Mouse (Mus musculus) G1E (cell line): ENCODE measurements around the gene Hormad2. TPM values are rescaled to one million over a fixed set of nuclear protein-coding genes. Genes with fewer than 3 reads are reported as not detected.

Source experiments
- ATAC-seq: 2 replicates; pipeline ENCODE4 v1.8.0; 2016; ENCODE audit warnings: mild to moderate bottlenecking; ENCODE audit not compliant: insufficient number of reproducible peaks, poor library complexity, low FRiP score, severe bottlenecking; ENCODE audit errors: extremely low read depth
- DNase-seq: peaks from one replicate; pipeline ENCODE4 v3.0.0; 2012; ENCODE audit warnings: low spot score
- H3K27me3 ChIP-seq: 2 replicates; pipeline ENCODE4 v1.6.1; 2012; ENCODE audit warnings: mild to moderate bottlenecking, low read length, inconsistent platforms; ENCODE audit not compliant: insufficient read depth
- H3K36me3 ChIP-seq: replicated peaks from 2 replicates; pipeline ENCODE3; 2012; ENCODE audit warnings: mild to moderate bottlenecking, inconsistent platforms
- H3K4me1 ChIP-seq: 2 replicates; pipeline ENCODE4 v1.6.1; 2012; ENCODE audit warnings: low read depth, low read length, inconsistent platforms, mixed read lengths; ENCODE audit not compliant: insufficient read depth
- H3K4me3 ChIP-seq: 2 replicates; pipeline ENCODE4 v1.5.1; 2012; ENCODE audit warnings: low read depth, mild to moderate bottlenecking, inconsistent platforms, low read length, moderate library complexity, mixed read lengths
- H3K9me3 ChIP-seq: replicated peaks from 2 replicates; pipeline ENCODE4 v1.6.1; 2012; ENCODE audit warnings: inconsistent platforms
- CTCF ChIP-seq: IDR thresholded peaks from 2 replicates; pipeline ENCODE4 v1.5.1; 2012; ENCODE audit warnings: low read depth, low read length, inconsistent platforms, mixed read lengths
- GATA1 ChIP-seq: IDR thresholded peaks from 2 replicates; pipeline ENCODE4 v1.6.1; 2012; ENCODE audit warnings: borderline replicate concordance, low read length, inconsistent platforms, mixed read lengths
- GATA2 ChIP-seq: IDR thresholded peaks from 2 replicates; pipeline ENCODE4 v1.6.1; 2012; ENCODE audit warnings: low read depth, low read length, inconsistent platforms, borderline replicate concordance
- POLR2AphosphoS5 ChIP-seq: IDR thresholded peaks from 2 replicates; pipeline ENCODE4 v1.6.1; 2012; ENCODE audit warnings: low read depth, low read length, inconsistent platforms; ENCODE audit not compliant: insufficient replicate concordance
- TAL1 ChIP-seq: conservative IDR thresholded peaks from 2 replicates; pipeline ENCODE4 v1.6.1; 2012; ENCODE audit warnings: low read depth, low read length, inconsistent platforms, mixed read lengths
- polyA plus RNA-seq: library from polyadenylated mRNA; stranded (reverse); fragments of >175 nt; gene quantifications from 2 replicates; pipeline ENCODE4 v1.2.3, GENCODE M21; 2012
- total RNA-seq, 2 experiments: library from RNA; stranded (forward) in 1 of 2; stranded (reverse) in 1 of 2; fragments of 200-1000 nt in 1 of 2; fragments of >200 nt in 1 of 2; fragmentation: Nextera tagmentation in 1 of 2; gene quantifications; 2 replicates each; pipeline ENCODE4 v1.2.3; 2014 to 2017

Gene Hormad2
- total and polyA plus RNA-seq, 3 experiments = 8.6 to 85.0 (median 24.6) TPM

DNA sequence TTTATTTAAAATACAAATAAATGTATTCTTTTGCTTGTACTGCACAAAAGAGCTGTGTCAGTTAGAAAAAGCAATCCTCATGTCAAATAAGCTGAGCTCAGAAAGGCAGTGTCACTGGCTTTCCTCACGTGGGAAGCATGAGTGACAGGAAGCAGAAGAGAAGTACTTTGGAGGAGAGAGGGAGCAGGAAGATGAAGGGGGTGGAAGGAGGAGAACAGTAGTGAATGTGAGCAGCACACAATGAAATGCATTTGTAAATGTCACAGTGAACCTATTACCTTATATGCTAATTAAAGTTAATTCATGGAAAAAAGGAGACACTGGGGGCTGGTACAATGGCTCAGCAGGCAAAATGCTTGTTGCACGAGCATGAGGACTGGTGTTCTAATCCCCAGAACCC, 52.9 kb downstream of the Hormad2 start:
- H3K36me3 ChIP-seq = peaks cover 36% of the 10 kb centered on the region
- H3K4me1 ChIP-seq = 0 out of 2 replicates have a peak, but pooled peaks cover 2% of the 10 kb centered on the region
- no peak overlapping the region for H3K4me3 ChIP-seq
- no peaks in the 10 kb centered on the region for H3K9me3 ChIP-seq
- TF ChIP-seq GATA2 (no peak), GATA1 (no peak), TAL1 (no peak), POLR2AphosphoS5 (no peak), CTCF (no peak)
- H3K27me3 ChIP-seq = no peaks in the 10 kb centered on the region; the same call in none of the 2 replicates
- DNase-seq (no peak), ATAC-seq (no peak)

DNA sequence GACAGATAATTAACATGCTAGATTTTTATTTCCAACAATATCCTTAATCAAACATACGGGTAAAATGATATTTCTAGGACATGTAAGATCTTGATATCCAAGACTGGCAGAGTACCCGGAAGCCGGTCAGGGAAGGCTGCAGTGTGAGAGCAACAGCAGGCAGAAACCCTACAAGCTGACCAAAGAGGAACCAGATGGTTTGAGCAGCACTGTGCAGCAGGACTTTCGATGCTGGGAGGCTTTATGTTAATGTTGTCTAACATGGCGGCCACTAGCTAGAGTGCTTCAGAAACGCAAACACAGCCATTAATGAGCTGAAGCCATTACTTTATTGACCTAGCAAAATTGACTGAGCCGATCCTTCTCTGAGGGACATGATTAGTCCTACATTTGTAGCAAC, 58.6 kb downstream of the Hormad2 start:
- ATAC-seq (no peak), DNase-seq (no peak)
- Histone ChIP-seq H3K4me1 (0 out of 2 replicates have a peak, but pooled peaks cover under 1% of the 10 kb centered on the region), H3K9me3 (no peaks in the 10 kb centered on the region), H3K4me3 (no peak overlapping the region), H3K36me3 (peaks cover 28% of the 10 kb centered on the region), H3K27me3 (peaks cover 3% of the 10 kb centered on the region; the same call in 1 of the 2 replicates)
- TF ChIP-seq GATA1 (no peak), GATA2 (no peak), POLR2AphosphoS5 (no peak), TAL1 (no peak)

- Histone ChIP-seq H3K4me1 (no peaks in the 10 kb centered on the region), H3K27me3 (peaks cover 3% of the 10 kb centered on the region; the same call in 1 of the 2 replicates), H3K4me3 (no peak overlapping the region), H3K9me3 (no peaks in the 10 kb centered on the region), H3K36me3 (peaks cover 29% of the 10 kb centered on the region)
- TF ChIP-seq POLR2AphosphoS5 (no peak), CTCF (no peak), GATA1 (no peak), GATA2 (no peak), TAL1 (no peak)
- ATAC-seq (no peak), DNase-seq (no peak)
Measured at GRCm38 (mm10) chr11:4379857-4380256, 61.0 kb downstream of the Hormad2 start.

- no peak for ATAC-seq
- Histone ChIP-seq H3K4me3 (no peak overlapping the region), H3K36me3 (peaks cover 13% of the 10 kb centered on the region), H3K4me1 (no peaks in the 10 kb centered on the region), H3K27me3 (no peaks in the 10 kb centered on the region), H3K9me3 (no peaks in the 10 kb centered on the region)
- TF ChIP-seq CTCF = no peak
- no peak for TF ChIP-seq GATA2
- TF ChIP-seq TAL1 = no peak
- no peak for TF ChIP-seq GATA1
- no peak for TF ChIP-seq POLR2AphosphoS5
- DNase-seq = no peak
Measured at GRCm38 (mm10) chr11:4366389-4366788, 74.5 kb downstream of the Hormad2 start.

GRCm38 (mm10) chr11:4355430-4355829, 85.5 kb downstream of the Hormad2 start:
- no peak overlapping the region for H3K4me3 ChIP-seq
- H3K27me3 ChIP-seq = peaks cover 12% of the 10 kb centered on the region
- peaks cover 22% of the 10 kb centered on the region for H3K36me3 ChIP-seq
- H3K9me3 ChIP-seq = 0 out of 2 replicates have a peak, but pooled peaks cover 1% of the 10 kb centered on the region
- TF ChIP-seq CTCF = no peak
- TF ChIP-seq GATA2 = no peak
- TF ChIP-seq POLR2AphosphoS5 = no peak
- no peak for TF ChIP-seq GATA1
- TF ChIP-seq TAL1 = no peak
- DNase-seq (no peak), ATAC-seq (no peak)
- no peaks in the 10 kb centered on the region; the same call in 1 of the 2 replicates for H3K4me1 ChIP-seq

GRCm38 (mm10) chr11:4352637-4353036, 88.3 kb downstream of the Hormad2 start:
- H3K36me3 ChIP-seq = peaks cover 22% of the 10 kb centered on the region
- no peak for ATAC-seq
- no peak overlapping the region for H3K4me3 ChIP-seq
- H3K9me3 ChIP-seq = no peaks in the 10 kb centered on the region
- TF ChIP-seq POLR2AphosphoS5 (no peak), GATA2 (no peak), TAL1 (no peak), CTCF (no peak), GATA1 (no peak)
- H3K4me1 ChIP-seq = no peaks in the 10 kb centered on the region; the same call in 1 of the 2 replicates
- H3K27me3 ChIP-seq = peaks cover 12% of the 10 kb centered on the region
- DNase-seq = no peak

DNA sequence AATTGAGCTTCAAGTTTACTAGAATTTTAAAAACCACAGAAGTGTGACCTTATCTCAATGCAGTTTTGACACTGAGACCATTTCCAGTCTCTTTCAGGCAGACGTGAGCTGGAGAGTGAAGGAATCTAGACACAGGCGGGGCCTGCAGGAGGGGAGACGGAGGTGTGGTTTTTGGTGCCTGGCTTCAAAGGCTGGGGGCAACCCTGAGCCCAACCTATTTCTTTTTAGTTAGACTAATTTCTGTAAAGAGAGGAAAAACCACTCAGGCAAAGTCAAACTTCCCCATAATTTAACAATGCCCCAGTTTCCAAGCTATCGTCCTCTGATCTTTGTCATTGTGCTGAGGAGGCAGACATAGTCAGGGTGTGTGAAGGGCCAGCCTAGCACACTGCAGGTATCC, 97.0 kb downstream of the Hormad2 start:
- DNase-seq (peak; percentile 42), ATAC-seq (no peak)
- Histone ChIP-seq H3K4me3 (no peak overlapping the region; the same call in 1 of the 2 replicates), H3K4me1 (peaks cover 65% of the 10 kb centered on the region), H3K27me3 (no peaks in the 10 kb centered on the region), H3K9me3 (no peaks in the 10 kb centered on the region), H3K36me3 (peaks cover 16% of the 10 kb centered on the region)
- TF ChIP-seq GATA1 (no peak), TAL1 (no peak), POLR2AphosphoS5 (no peak), GATA2 (no peak), CTCF (no peak)
